Mouse (Mus musculus) CD8-positive naive resting alpha-beta T cell, adult 2 months (primary cell): ENCODE data around the gene Ttc39a.
"Not testable (repeated sequence)": the region's sequence is repeated elsewhere in the genome, so short reads cannot be mapped to it uniquely, and the experiment has no call there.

Experiments used
- DNase-seq, 2 experiments: peaks; one replicate each; pipeline ENCODE4 v3.0.0; 2022; ENCODE audit warnings: low read depth in 2 of 2, low spot score in 2 of 2

Gene Ttc39a

GRCm38 (mm10) chr4:109406486-109407175 lies at the start of gene Ttc39a:
Gene Ttc39a, plus strand, starts transcription at chr4:109406623.
- no peak for DNase-seq

GRCm38 (mm10) chr4:109378107-109378506 lies 28.3 kb upstream of the Ttc39a start:
- no peak for DNase-seq

GRCm38 (mm10) chr4:109382457-109382856 lies 24.0 kb upstream of the Ttc39a start:
- no peak for DNase-seq

GRCm38 (mm10) chr4:109385599-109385998 lies 20.8 kb upstream of the Ttc39a start:
- DNase-seq = no peak

GRCm38 (mm10) chr4:109393229-109393779 lies 13.1 kb upstream of the Ttc39a start:
- DNase-seq = no peak

- DNase-seq = no peak
Measured at GRCm38 (mm10) chr4:109393902-109394301, 12.5 kb upstream of the Ttc39a start.

- DNase-seq = no peak
Measured at GRCm38 (mm10) chr4:109394314-109395074, 11.9 kb upstream of the Ttc39a start.

- DNase-seq = no peak
Measured at GRCm38 (mm10) chr4:109400366-109400980, 6.0 kb upstream of the Ttc39a start.

- DNase-seq = no peak
Measured at GRCm38 (mm10) chr4:109401176-109401689, 5.2 kb upstream of the Ttc39a start.

- not testable (repeated sequence) for DNase-seq
Measured at GRCm38 (mm10) chr4:109404908-109405307, 1.5 kb upstream of the Ttc39a start.

GRCm38 (mm10) chr4:109405415-109405814 lies 1.0 kb upstream of the Ttc39a start:
- DNase-seq = no peak

GRCm38 (mm10) chr4:109406054-109406485 lies 353 bp upstream of the Ttc39a start:
- DNase-seq = no peak

GRCm38 (mm10) chr4:109407176-109407520 lies 725 bp downstream of the Ttc39a start:
- DNase-seq = no peak

- no peak for DNase-seq
Measured at GRCm38 (mm10) chr4:109407701-109408485, 1.5 kb downstream of the Ttc39a start.

GRCm38 (mm10) chr4:109410681-109411376 lies 4.4 kb downstream of the Ttc39a start:
- no peak for DNase-seq

GRCm38 (mm10) chr4:109411377-109411967 lies 5.0 kb downstream of the Ttc39a start:
- no peak for DNase-seq

- no peak for DNase-seq
Measured at GRCm38 (mm10) chr4:109412233-109412632, 5.8 kb downstream of the Ttc39a start.

GRCm38 (mm10) chr4:109417998-109418397 lies 11.6 kb downstream of the Ttc39a start:
- no peak for DNase-seq

- DNase-seq = no peak
Measured at GRCm38 (mm10) chr4:109419017-109419416, 12.6 kb downstream of the Ttc39a start.

- no peak for DNase-seq
Measured at GRCm38 (mm10) chr4:109419563-109419962, 13.1 kb downstream of the Ttc39a start.
